Mouse (Mus musculus): ENCODE data around the gene Cacna1g. TPM values are rescaled to one million over a fixed set of nuclear protein-coding genes. Genes with fewer than 3 reads are reported as not detected.

Cacna1g gene
- total and polyA plus RNA-seq, 3 experiments = 0.49 to 38.4 TPM; not detected in 1

GRCm38 (mm10) chr11:94489745-94490144, 15.7 kb upstream of the Cacna1g start:
- Histone ChIP-seq H3K4me1 (ENCODE audit: insufficient read depth, low read depth, low read length) (no peaks in the 10 kb centered on the region), H3K36me3 (replicated peaks) (no peaks in the 10 kb centered on the region), H3K27me3 (ENCODE audit: insufficient read depth, low read length) (peaks cover 25% of the 10 kb centered on the region), H3K9me3 (replicated peaks) (no peaks in the 10 kb centered on the region), H3K4me3 (ENCODE audit: low read depth, low read length) (no peak overlapping the region)
- no peak for TF ChIP-seq GATA1 (IDR thresholded peaks at IDR 0.05; ENCODE audit: borderline replicate concordance, low read length)
- TF ChIP-seq TAL1 (conservative IDR thresholded peaks at IDR 0.05; ENCODE audit: low read depth, low read length) = no peak
- no peak for TF ChIP-seq CTCF (IDR thresholded peaks at IDR 0.05; ENCODE audit: low read depth, low read length)
- TF ChIP-seq POLR2AphosphoS5 (IDR thresholded peaks at IDR 0.05; ENCODE audit: insufficient replicate concordance, low read depth, low read length) = no peak
- no peak for TF ChIP-seq GATA2 (IDR thresholded peaks at IDR 0.05; ENCODE audit: borderline replicate concordance, low read depth, low read length)
- ATAC-seq (ENCODE audit: extremely low read depth, insufficient number of reproducible peaks, low FRiP score, poor library complexity, severe bottlenecking) (no peak), DNase-seq (ENCODE audit: low spot score) (no peak)

GRCm38 (mm10) chr11:94488767-94489533, 15.0 kb upstream of the Cacna1g start:
- ATAC-seq (ENCODE audit: extremely low read depth, insufficient number of reproducible peaks, low FRiP score, poor library complexity, severe bottlenecking) (no peak), DNase-seq (ENCODE audit: low spot score) (no peak)
- H3K4me3 ChIP-seq (ENCODE audit: low read depth, low read length) = no peak overlapping the region
- TF ChIP-seq TAL1 (conservative IDR thresholded peaks at IDR 0.05; ENCODE audit: low read depth, low read length) = no peak
- no peak for TF ChIP-seq GATA2 (IDR thresholded peaks at IDR 0.05; ENCODE audit: borderline replicate concordance, low read depth, low read length)
- TF ChIP-seq CTCF (IDR thresholded peaks at IDR 0.05; ENCODE audit: low read depth, low read length) = no peak
- no peak for TF ChIP-seq GATA1 (IDR thresholded peaks at IDR 0.05; ENCODE audit: borderline replicate concordance, low read length)
- no peak for TF ChIP-seq POLR2AphosphoS5 (IDR thresholded peaks at IDR 0.05; ENCODE audit: insufficient replicate concordance, low read depth, low read length)
- peaks cover 27% of the 10 kb centered on the region for H3K27me3 ChIP-seq (ENCODE audit: insufficient read depth, low read length)
- H3K4me1 ChIP-seq (ENCODE audit: insufficient read depth, low read depth, low read length) = no peaks in the 10 kb centered on the region
- H3K9me3 ChIP-seq (replicated peaks) = no peaks in the 10 kb centered on the region
- no peaks in the 10 kb centered on the region for H3K36me3 ChIP-seq (replicated peaks)

GRCm38 (mm10) chr11:94486001-94486400, 12.0 kb upstream of the Cacna1g start, which contains the start of gene Spata20:
Gene Spata20, minus strand, starts transcription at chr11:94486179.
- DNase-seq (ENCODE audit: low spot score) (no peak), ATAC-seq (ENCODE audit: extremely low read depth, insufficient number of reproducible peaks, low FRiP score, poor library complexity, severe bottlenecking) (no peak)
- H3K36me3 ChIP-seq (replicated peaks) = no peaks in the 10 kb centered on the region
- H3K4me3 ChIP-seq (ENCODE audit: low read depth, low read length) = no peak within 1 kb of the TSS
- no peaks in the 10 kb centered on the region; the same call in 1 of the 2 replicates for H3K4me1 ChIP-seq (ENCODE audit: insufficient read depth, low read depth, low read length)
- TF ChIP-seq TAL1 (conservative IDR thresholded peaks at IDR 0.05; ENCODE audit: low read depth, low read length) (no peak), POLR2AphosphoS5 (IDR thresholded peaks at IDR 0.05; ENCODE audit: insufficient replicate concordance, low read depth, low read length) (no peak), GATA1 (IDR thresholded peaks at IDR 0.05; ENCODE audit: borderline replicate concordance, low read length) (no peak), CTCF (IDR thresholded peaks at IDR 0.05; ENCODE audit: low read depth, low read length) (peak; percentile 55), GATA2 (IDR thresholded peaks at IDR 0.05; ENCODE audit: borderline replicate concordance, low read depth, low read length) (no peak)
- H3K9me3 ChIP-seq (replicated peaks) = no peaks in the 10 kb centered on the region
- peaks cover 22% of the 10 kb centered on the region for H3K27me3 ChIP-seq (ENCODE audit: insufficient read depth, low read length)

- H3K4me3 ChIP-seq (ENCODE audit: low read depth, low read length) = no peak overlapping the region
- H3K9me3 ChIP-seq (replicated peaks) = no peaks in the 10 kb centered on the region
- no peak for TF ChIP-seq GATA1 (IDR thresholded peaks at IDR 0.05; ENCODE audit: borderline replicate concordance, low read length)
- no peak for TF ChIP-seq POLR2AphosphoS5 (IDR thresholded peaks at IDR 0.05; ENCODE audit: insufficient replicate concordance, low read depth, low read length)
- TF ChIP-seq TAL1 (conservative IDR thresholded peaks at IDR 0.05; ENCODE audit: low read depth, low read length) = no peak
- no peak for TF ChIP-seq CTCF (IDR thresholded peaks at IDR 0.05; ENCODE audit: low read depth, low read length)
- no peak for TF ChIP-seq GATA2 (IDR thresholded peaks at IDR 0.05; ENCODE audit: borderline replicate concordance, low read depth, low read length)
- no peaks in the 10 kb centered on the region for H3K36me3 ChIP-seq (replicated peaks)
- no peaks in the 10 kb centered on the region; the same call in 1 of the 2 replicates for H3K4me1 ChIP-seq (ENCODE audit: insufficient read depth, low read depth, low read length)
- no peak for ATAC-seq (ENCODE audit: extremely low read depth, insufficient number of reproducible peaks, low FRiP score, poor library complexity, severe bottlenecking)
- peaks cover 23% of the 10 kb centered on the region for H3K27me3 ChIP-seq (ENCODE audit: insufficient read depth, low read length)
- DNase-seq (ENCODE audit: low spot score) = no peak
Observed at GRCm38 (mm10) chr11:94485223-94485622, 11.2 kb upstream of the Cacna1g start.

GRCm38 (mm10) chr11:94484636-94485035, 10.6 kb upstream of the Cacna1g start:
- Histone ChIP-seq H3K36me3 (replicated peaks) (no peaks in the 10 kb centered on the region), H3K27me3 (ENCODE audit: insufficient read depth, low read length) (peaks cover 22% of the 10 kb centered on the region), H3K4me1 (ENCODE audit: insufficient read depth, low read depth, low read length) (no peaks in the 10 kb centered on the region; the same call in 1 of the 2 replicates), H3K9me3 (replicated peaks) (no peaks in the 10 kb centered on the region), H3K4me3 (ENCODE audit: low read depth, low read length) (no peak overlapping the region)
- ATAC-seq (ENCODE audit: extremely low read depth, insufficient number of reproducible peaks, low FRiP score, poor library complexity, severe bottlenecking) (no peak), DNase-seq (ENCODE audit: low spot score) (no peak)
- no peak for TF ChIP-seq POLR2AphosphoS5 (IDR thresholded peaks at IDR 0.05; ENCODE audit: insufficient replicate concordance, low read depth, low read length)

- ATAC-seq (ENCODE audit: extremely low read depth, insufficient number of reproducible peaks, low FRiP score, poor library complexity, severe bottlenecking) (no peak), DNase-seq (ENCODE audit: low spot score) (no peak)
- TF ChIP-seq TAL1 (conservative IDR thresholded peaks at IDR 0.05; ENCODE audit: low read depth, low read length) (no peak), CTCF (IDR thresholded peaks at IDR 0.05; ENCODE audit: low read depth, low read length) (no peak), GATA2 (IDR thresholded peaks at IDR 0.05; ENCODE audit: borderline replicate concordance, low read depth, low read length) (no peak), GATA1 (IDR thresholded peaks at IDR 0.05; ENCODE audit: borderline replicate concordance, low read length) (no peak), POLR2AphosphoS5 (IDR thresholded peaks at IDR 0.05; ENCODE audit: insufficient replicate concordance, low read depth, low read length) (no peak)
- Histone ChIP-seq H3K4me3 (ENCODE audit: low read depth, low read length) (no peak overlapping the region), H3K36me3 (replicated peaks) (no peaks in the 10 kb centered on the region), H3K4me1 (ENCODE audit: insufficient read depth, low read depth, low read length) (no peaks in the 10 kb centered on the region; the same call in 1 of the 2 replicates), H3K9me3 (replicated peaks) (no peaks in the 10 kb centered on the region), H3K27me3 (ENCODE audit: insufficient read depth, low read length) (peaks cover 17% of the 10 kb centered on the region)
Observed at GRCm38 (mm10) chr11:94483921-94484320, 9.9 kb upstream of the Cacna1g start.
